Mouse (Mus musculus) liver, embryonic 12.5 days (tissue): ENCODE measurements around the gene Bmpr1b. TPM values are rescaled to one million over a fixed set of nuclear protein-coding genes. Genes with fewer than 3 reads are reported as not detected.

Source experiments
- ATAC-seq: fragments of 200-750 bp; cut with Nextera tagmentation; 2 replicates; pipeline ENCODE4 v1.8.0; 2017; ENCODE audit warnings: moderate number of reproducible peaks, mild to moderate bottlenecking, moderate library complexity
- H3K27ac ChIP-seq: fragments of 300-500 bp; sonication (generic); 2 replicates; pipeline ENCODE4 v1.5.1; 2016; ENCODE audit warnings: mild to moderate bottlenecking
- H3K27me3 ChIP-seq: fragments of 300-500 bp; sonication (generic); replicated peaks from 2 replicates; pipeline ENCODE4 v1.6.1; 2016; ENCODE audit warnings: mild to moderate bottlenecking, moderate library complexity
- H3K36me3 ChIP-seq: fragments of 300-500 bp; sonication (generic); 2 replicates; pipeline ENCODE4 v1.6.1; 2016; ENCODE audit warnings: mild to moderate bottlenecking, moderate library complexity
- H3K4me1 ChIP-seq: fragments of 300-500 bp; sonication (generic); 2 replicates; pipeline ENCODE4 v1.6.1; 2016
- H3K4me2 ChIP-seq: fragments of 300-500 bp; sonication (generic); 2 replicates; pipeline ENCODE4 v1.6.1; 2016; ENCODE audit warnings: mild to moderate bottlenecking, moderate library complexity
- H3K4me3 ChIP-seq: fragments of 300-500 bp; sonication (generic); 2 replicates; pipeline ENCODE4 v1.5.1; 2016; ENCODE audit warnings: mild to moderate bottlenecking, moderate library complexity
- H3K9ac ChIP-seq: fragments of 300-500 bp; sonication (generic); 2 replicates; pipeline ENCODE4 v1.6.1; 2016; ENCODE audit warnings: mild to moderate bottlenecking, moderate library complexity
- H3K9me3 ChIP-seq: fragments of 300-500 bp; sonication (generic); replicated peaks from 2 replicates; pipeline ENCODE4 v1.6.1; 2016; ENCODE audit warnings: mild to moderate bottlenecking, moderate library complexity
- WGBS: fragments of 180-500 bp; shearing (Covaris S2); methylation state at CpG from one replicate; pipeline ENCODE4 v1.1.7; 2016; ENCODE audit not compliant: insufficient replicate concordance; 5-methylcytosine and 5-hydroxymethylcytosine counted together
- polyA plus RNA-seq: library from polyadenylated mRNA; unstranded; fragments of >200 nt; fragmentation: Nextera tagmentation; extraction: Ambion mirVana; gene quantifications from 2 replicates; pipeline ENCODE4 v1.2.1, GENCODE M21; 2016

The Bmpr1b gene
- polyA plus RNA-seq, 1 experiment from 2014 or later: 0.45 TPM

- 70% methylated on average over 1 of the region's 1 CpGs for WGBS
- H3K4me1 ChIP-seq: no peaks in the 10 kb centered on the region
- no peak overlapping the region for H3K9ac ChIP-seq
- no peak for ATAC-seq
- H3K36me3 ChIP-seq: no peaks in the 10 kb centered on the region
- H3K27me3 ChIP-seq: no peaks in the 10 kb centered on the region
- H3K4me3 ChIP-seq: no peak overlapping the region
- H3K4me2 ChIP-seq: no peak overlapping the region
- no peaks in the 10 kb centered on the region for H3K9me3 ChIP-seq
- no peak overlapping the region for H3K27ac ChIP-seq
Measured at GRCm38 (mm10) chr3:141792106-141792505, 377.1 kb downstream of the Bmpr1b start.

GRCm38 (mm10) chr3:141791026-141791780 is 378.0 kb downstream of the Bmpr1b start:
- no peaks in the 10 kb centered on the region for H3K27me3 ChIP-seq
- no peaks in the 10 kb centered on the region for H3K4me1 ChIP-seq
- no peaks in the 10 kb centered on the region for H3K9me3 ChIP-seq
- no peak for ATAC-seq
- H3K27ac ChIP-seq: no peak overlapping the region
- no peak overlapping the region for H3K9ac ChIP-seq
- 80% methylated on average over 8 of the region's 8 CpGs for WGBS
- H3K4me2 ChIP-seq: no peak overlapping the region
- no peaks in the 10 kb centered on the region for H3K36me3 ChIP-seq
- no peak overlapping the region for H3K4me3 ChIP-seq

Other genes with a start within 250 kb of the Bmpr1b start
- 15.6 and 16.8 TPM in 2 replicates for gene Pdlim5, start 226.3 kb upstream of the Bmpr1b start, polyA plus RNA-seq